Mouse (Mus musculus) MEL-GATA-1-ER (cell line): ENCODE results near the gene Kansl2.

ENCODE experiments used
- DNase-seq: peaks from one replicate; pipeline ENCODE4 v3.0.0-alpha.2; 2012; ENCODE audit warnings: low read depth; ENCODE audit errors: extremely low read depth

Gene Kansl2

GRCm38 (mm10) chr15:98533881-98534627 is at the start of gene Kansl2:
Kansl2 (minus strand) TSS chr15:98534264.
- peak; percentile 99 for DNase-seq

DNA sequence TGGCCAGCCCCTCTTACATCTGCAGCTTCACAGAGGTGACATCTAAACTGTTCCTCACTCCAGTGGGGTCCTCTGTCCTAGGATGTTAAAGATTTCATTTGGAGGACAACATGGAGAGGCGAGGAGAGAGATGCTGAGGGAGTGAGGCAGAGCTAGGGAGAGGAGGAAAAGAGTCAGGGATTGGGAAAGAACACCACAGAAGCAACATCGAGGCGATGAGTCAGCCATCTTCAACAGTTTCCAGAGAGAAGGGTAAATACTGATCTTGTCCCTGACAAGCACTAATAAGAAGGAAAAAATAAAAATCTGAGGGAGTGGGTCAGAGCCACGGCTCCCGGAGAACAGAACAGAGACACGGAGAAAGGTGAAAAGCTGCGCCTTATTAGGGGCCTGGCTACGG is 48.9 kb upstream of the Kansl2 start:
- no peak for DNase-seq

GRCm38 (mm10) chr15:98582410-98582809 is 48.3 kb upstream of the Kansl2 start:
- DNase-seq: no peak

GRCm38 (mm10) chr15:98579795-98580464 is 45.9 kb upstream of the Kansl2 start:
- DNase-seq: peak; percentile 90

GRCm38 (mm10) chr15:98579310-98579709 is 45.2 kb upstream of the Kansl2 start:
- DNase-seq: no peak

GRCm38 (mm10) chr15:98573293-98573692 is 39.2 kb upstream of the Kansl2 start:
- DNase-seq: no peak

DNA sequence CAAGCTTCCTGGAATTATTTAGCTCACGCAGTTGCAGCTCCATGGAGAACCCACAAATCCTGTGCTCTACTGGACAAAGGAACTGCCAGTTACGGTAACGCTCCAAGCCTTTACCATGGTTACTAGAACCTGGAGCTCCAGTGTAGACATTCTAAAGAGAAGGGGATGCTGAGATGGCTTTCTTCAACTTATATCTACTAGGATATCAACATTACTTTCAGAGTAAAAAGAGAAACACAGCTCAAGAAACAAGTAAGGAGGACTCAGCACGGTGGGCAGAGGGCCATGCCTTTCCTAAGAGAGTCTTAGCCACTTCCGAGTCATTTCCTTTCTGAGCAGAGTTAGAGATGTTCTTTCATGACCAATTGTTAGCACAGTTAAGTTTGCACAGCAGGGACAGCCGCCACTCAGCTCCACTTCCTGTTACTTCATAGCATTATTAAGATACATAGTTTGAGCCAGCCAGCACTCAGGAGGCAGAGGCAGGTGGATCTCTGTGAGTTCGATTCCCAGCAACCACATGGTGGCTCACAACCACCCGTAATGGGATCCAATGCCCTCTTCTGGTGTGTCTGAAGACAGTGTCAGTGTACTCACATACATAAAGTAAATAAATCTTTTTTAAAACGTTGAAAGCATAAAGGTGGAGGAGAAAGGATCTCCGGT is 36.9 kb upstream of the Kansl2 start, which contains the start of the genes Ccnt1 and 4930415O20Rik:
Gene Ccnt1 (minus strand): TSS at position 51 of the 666 bp plus-strand sequence.
Gene 4930415O20Rik (plus strand): TSS at position 132 of the 666 bp plus-strand sequence.
- no peak for DNase-seq

GRCm38 (mm10) chr15:98569795-98570365 is 35.8 kb upstream of the Kansl2 start:
- no peak for DNase-seq

DNA sequence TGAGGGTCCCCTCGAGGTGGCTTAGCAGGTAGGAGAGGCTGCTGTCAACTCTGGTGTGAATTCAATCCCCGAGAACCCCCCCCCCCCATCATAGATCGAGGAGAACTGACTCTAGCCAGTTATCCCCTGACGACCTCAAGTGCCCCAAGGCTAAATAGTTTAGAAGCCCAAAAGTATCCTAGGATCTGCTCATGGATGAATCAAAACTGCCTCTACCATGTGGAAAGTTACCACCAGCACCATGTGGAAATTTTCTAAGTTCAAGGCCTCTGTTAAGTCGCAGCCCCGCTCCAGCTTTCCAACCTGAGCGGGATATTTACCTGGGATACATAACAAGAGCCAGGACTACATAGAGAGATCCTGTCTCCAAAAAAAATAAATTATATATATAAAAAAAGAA is 35.2 kb upstream of the Kansl2 start:
- DNase-seq: no peak

- DNase-seq: no peak
These were observed 34.4 kb upstream of the Kansl2 start for GRCm38 (mm10) chr15:98568256-98569033.

GRCm38 (mm10) chr15:98567278-98568134 is 33.4 kb upstream of the Kansl2 start:
- peak; percentile 100 for DNase-seq

DNA sequence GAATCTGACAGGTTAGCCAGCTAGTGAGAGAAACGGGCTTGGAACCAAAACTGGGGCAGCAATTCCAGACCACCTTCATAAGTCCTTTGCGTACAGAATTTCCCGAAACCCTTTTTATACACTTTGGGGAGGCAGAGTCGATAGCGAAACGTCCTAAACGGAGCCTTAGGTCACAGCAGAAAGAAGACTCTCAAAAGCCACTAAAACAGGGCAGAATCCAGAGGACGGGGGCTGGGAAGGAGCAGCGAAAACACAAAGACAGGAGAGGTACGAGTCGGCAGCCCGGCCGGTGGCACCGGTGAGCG is 32.9 kb upstream of the Kansl2 start:
- DNase-seq: no peak

GRCm38 (mm10) chr15:98557186-98557585 is 23.1 kb upstream of the Kansl2 start:
- no peak for DNase-seq

- no peak for DNase-seq
These were observed 21.8 kb upstream of the Kansl2 start for GRCm38 (mm10) chr15:98555881-98556280.

GRCm38 (mm10) chr15:98552758-98553157 is 18.7 kb upstream of the Kansl2 start:
- no peak for DNase-seq

DNA sequence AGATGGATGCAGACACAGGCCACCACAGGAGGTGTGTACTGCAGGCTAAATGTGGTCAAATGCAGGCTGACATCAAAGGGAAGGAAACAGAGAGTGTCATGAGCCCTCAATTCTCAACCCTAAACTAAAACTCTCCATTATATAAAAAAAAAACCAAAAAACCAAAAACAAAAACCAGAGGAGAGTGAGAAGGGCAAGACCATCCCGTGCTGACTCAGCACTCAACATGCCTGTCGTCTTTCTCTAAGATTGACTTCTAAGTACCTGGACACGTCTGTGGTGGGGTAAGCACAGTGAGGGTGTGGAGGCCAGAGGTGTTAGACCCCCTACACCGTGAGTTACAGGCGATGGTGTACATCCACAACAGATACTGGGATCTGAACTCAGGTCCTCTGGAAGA is 12.8 kb upstream of the Kansl2 start:
- DNase-seq: no peak

DNA sequence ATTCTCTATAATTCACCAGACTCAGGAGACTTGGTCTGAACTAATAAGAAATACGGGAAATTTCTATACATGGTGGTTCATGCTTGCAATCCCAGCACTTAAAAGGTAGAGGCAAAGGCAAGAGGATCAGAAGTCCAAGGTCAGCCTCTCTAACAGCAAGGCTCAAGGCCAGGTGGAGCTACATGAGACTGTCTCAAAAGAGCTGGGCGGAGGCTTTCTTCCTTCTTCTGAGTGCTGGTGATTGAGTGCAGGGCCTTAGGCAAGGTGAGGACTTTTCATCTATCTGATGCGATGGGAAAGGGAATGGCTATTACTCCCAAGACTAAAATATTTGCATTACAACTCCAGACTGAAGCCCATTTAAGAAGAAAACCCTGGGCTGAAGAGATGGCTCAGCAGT is 11.1 kb upstream of the Kansl2 start:
- no peak for DNase-seq

GRCm38 (mm10) chr15:98543341-98543740 is 9.3 kb upstream of the Kansl2 start:
- no peak for DNase-seq

DNA sequence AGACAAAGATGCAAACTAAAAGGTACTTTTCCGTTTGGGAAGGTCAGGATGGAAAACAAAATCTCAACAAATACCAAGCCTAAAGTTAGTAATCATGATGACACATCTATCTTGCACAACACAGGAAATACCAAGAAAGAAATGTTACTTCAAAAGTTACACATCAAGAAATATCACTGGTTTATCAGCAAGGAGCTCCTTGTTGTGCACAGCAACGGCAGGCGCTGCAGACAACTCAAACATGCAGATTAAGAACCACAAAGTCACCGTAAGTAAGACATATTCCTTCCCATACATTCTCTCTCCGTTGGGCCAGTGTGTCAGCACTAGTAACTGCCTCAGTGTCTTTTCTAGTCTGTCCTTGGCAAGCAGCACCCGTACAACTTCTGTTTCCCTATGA is 7.0 kb upstream of the Kansl2 start:
- no peak for DNase-seq

- no peak for DNase-seq
These were observed 3.9 kb upstream of the Kansl2 start for GRCm38 (mm10) chr15:98537923-98538322.
